Mouse (Mus musculus) MEL (cell line): ENCODE measurements around the gene Lmbrd1. TPM values are rescaled to one million over a fixed set of nuclear protein-coding genes. Genes with fewer than 3 reads are reported as not detected.

Source experiments
- DNase-seq: peaks from one replicate; pipeline ENCODE4 v3.0.0; 2011; ENCODE audit warnings: low read depth, low spot score
- H3K27ac ChIP-seq: 2 replicates; pipeline ENCODE4 v1.5.1; 2012; ENCODE audit warnings: low read depth, mild to moderate bottlenecking, control low read depth, low read length, moderate library complexity; ENCODE audit not compliant: control insufficient read depth
- H3K27me3 ChIP-seq, 2 experiments: fragments of 150-350 bp in 1 of 2; sonication (generic) in 1 of 2; 2 replicates each; pipeline ENCODE4 v1.6.1; 2012; ENCODE audit warnings: low read length in 2 of 2, mild to moderate bottlenecking in 2 of 2, improper control_type of control experiment in 1 of 2, moderate library complexity in 1 of 2; ENCODE audit not compliant: insufficient read depth in 2 of 2, control insufficient read depth in 1 of 2
- H3K36me3 ChIP-seq, 2 experiments: 2 replicates each; pipeline ENCODE4 v1.6.1; 2012 to 2014; ENCODE audit warnings: low read length in 2 of 2, improper control_type of control experiment in 1 of 2, inconsistent platforms in 1 of 2, mild to moderate bottlenecking in 1 of 2; ENCODE audit not compliant: insufficient read depth in 2 of 2, control insufficient read depth in 1 of 2
- H3K4me1 ChIP-seq, 2 experiments: fragments of 150-350 bp in 1 of 2; sonication (generic) in 1 of 2; 2 replicates each; pipeline ENCODE4 v1.6.1; 2012; ENCODE audit warnings: low read length in 2 of 2, improper control_type of control experiment in 1 of 2, mild to moderate bottlenecking in 1 of 2; ENCODE audit not compliant: insufficient read depth in 2 of 2, control insufficient read depth in 1 of 2
- H3K4me3 ChIP-seq, 2 experiments: fragments of 150-350 bp in 1 of 2; sonication (generic) in 1 of 2; 2 replicates each; pipeline ENCODE4 v1.5.1; 2012; ENCODE audit warnings: low read depth in 2 of 2, low read length in 2 of 2, mild to moderate bottlenecking in 2 of 2, moderate library complexity in 2 of 2, control low read depth in 1 of 2, improper control_type of control experiment in 1 of 2; ENCODE audit not compliant: control insufficient read depth in 1 of 2, insufficient read depth in 1 of 2
- H3K79me2 ChIP-seq: 2 replicates; pipeline ENCODE4 v1.6.1; 2012; ENCODE audit warnings: mild to moderate bottlenecking, low read length, moderate library complexity; ENCODE audit not compliant: control insufficient read depth, poor library complexity, insufficient read depth
- H3K9ac ChIP-seq: 2 replicates; pipeline ENCODE4 v1.6.1; 2012; ENCODE audit warnings: low read depth, mild to moderate bottlenecking, control low read depth, low read length, moderate library complexity; ENCODE audit not compliant: control insufficient read depth, poor library complexity, severe bottlenecking
- H3K9me3 ChIP-seq: fragments of 150-350 bp; sonication (generic); replicated peaks from 2 replicates; pipeline ENCODE4 v1.6.1; 2012; ENCODE audit warnings: mild to moderate bottlenecking, low read length, improper control_type of control experiment, moderate library complexity; ENCODE audit not compliant: insufficient read depth
- CTCF ChIP-seq, 3 experiments: IDR thresholded peaks in 2 of 3; conservative IDR thresholded peaks in 1 of 3; 2 replicates each; pipeline ENCODE4 v1.5.1; 2011 to 2012; ENCODE audit warnings: low read length in 3 of 3, low read depth in 2 of 3, mild to moderate bottlenecking in 2 of 3, improper control_type of control experiment in 1 of 3, inconsistent platforms in 1 of 3, mixed read lengths in 1 of 3, moderate library complexity in 1 of 3; ENCODE audit not compliant: control insufficient read depth in 1 of 3, insufficient read depth in 1 of 3, poor library complexity in 1 of 3, severe bottlenecking in 1 of 3
- E2F4 ChIP-seq: IDR thresholded peaks from 2 replicates; pipeline ENCODE4 v1.6.1; 2011; ENCODE audit warnings: low read depth, low read length, improper control_type of control experiment, borderline replicate concordance
- GATA1 ChIP-seq: IDR thresholded peaks from 2 replicates; pipeline ENCODE4 v1.6.1; 2011; ENCODE audit warnings: low read depth, low read length, improper control_type of control experiment
- JUND ChIP-seq: IDR thresholded peaks from 2 replicates; pipeline ENCODE4 v1.6.1; 2011; ENCODE audit warnings: low read depth, mild to moderate bottlenecking, improper control_type of control experiment, low read length
- KAT2A ChIP-seq: conservative IDR thresholded peaks from 2 replicates; pipeline ENCODE4 v1.6.1; 2012; ENCODE audit warnings: low read depth, low read length, improper control_type of control experiment, inconsistent platforms
- MAFK ChIP-seq: IDR thresholded peaks from 2 replicates; pipeline ENCODE4 v1.6.1; 2011; ENCODE audit warnings: low read depth, mild to moderate bottlenecking, low read length, improper control_type of control experiment, borderline replicate concordance
- MAX ChIP-seq: IDR thresholded peaks from 2 replicates; pipeline ENCODE4 v1.6.1; 2011; ENCODE audit warnings: low read length, improper control_type of control experiment
- MAZ ChIP-seq: IDR thresholded peaks from 2 replicates; pipeline ENCODE4 v1.6.1; 2012; ENCODE audit warnings: low read depth, mild to moderate bottlenecking, inconsistent platforms, low read length, improper control_type of control experiment
- MEF2A ChIP-seq: IDR thresholded peaks from 2 replicates; pipeline ENCODE4 v1.6.1; 2014; ENCODE audit warnings: low read depth, mild to moderate bottlenecking, inconsistent platforms, low read length, improper control_type of control experiment; ENCODE audit not compliant: poor library complexity, insufficient replicate concordance, severe bottlenecking; ENCODE audit errors: extremely low read depth
- MYB ChIP-seq: IDR thresholded peaks from 2 replicates; pipeline ENCODE4 v1.6.1; 2011; ENCODE audit warnings: mild to moderate bottlenecking, low read depth, low read length, improper control_type of control experiment
- MYC ChIP-seq: IDR thresholded peaks from 2 replicates; pipeline ENCODE4 v1.6.1; 2011; ENCODE audit warnings: low read depth, mild to moderate bottlenecking, low read length, improper control_type of control experiment, moderate library complexity
- POLR2AphosphoS2 ChIP-seq: IDR thresholded peaks from 2 replicates; pipeline ENCODE4 v1.6.1; 2011; ENCODE audit warnings: low read length, improper control_type of control experiment
- POLR2AphosphoS5 ChIP-seq: IDR thresholded peaks from 2 replicates; pipeline ENCODE4 v1.6.1; 2012; ENCODE audit warnings: low read depth, borderline replicate concordance, mild to moderate bottlenecking, inconsistent platforms, low read length, moderate library complexity, mixed read lengths
- SIN3A ChIP-seq: IDR thresholded peaks from 2 replicates; pipeline ENCODE4 v1.6.1; 2012; ENCODE audit warnings: low read length, improper control_type of control experiment, inconsistent platforms
- SMC3 ChIP-seq: IDR thresholded peaks from 2 replicates; pipeline ENCODE4 v1.6.1; 2011; ENCODE audit warnings: low read depth, low read length, improper control_type of control experiment
- TCF12 ChIP-seq: IDR thresholded peaks from 2 replicates; pipeline ENCODE4 v1.6.1; 2014; ENCODE audit warnings: low read depth, mild to moderate bottlenecking, inconsistent platforms, low read length, improper control_type of control experiment, moderate library complexity
- UBTF ChIP-seq: IDR thresholded peaks from 2 replicates; pipeline ENCODE4 v1.6.1; 2012; ENCODE audit warnings: low read depth, mild to moderate bottlenecking, inconsistent platforms, low read length, improper control_type of control experiment, moderate library complexity, borderline replicate concordance; ENCODE audit not compliant: insufficient read depth
- ZC3H11A ChIP-seq: IDR thresholded peaks from 2 replicates; pipeline ENCODE4 v1.6.1; 2012; ENCODE audit warnings: low read depth, mild to moderate bottlenecking, inconsistent platforms, low read length, improper control_type of control experiment
- ZMIZ1 ChIP-seq: IDR thresholded peaks from 2 replicates; pipeline ENCODE4 v1.6.1; 2012; ENCODE audit warnings: low read depth, mild to moderate bottlenecking, inconsistent platforms, low read length, improper control_type of control experiment, moderate library complexity
- polyA plus RNA-seq, 2 experiments: library from polyadenylated mRNA; stranded (reverse) in 1 of 2; unstranded in 1 of 2; fragments of >175 nt in 1 of 2; fragments of >200 nt in 1 of 2; gene quantifications; 2 replicates each; pipeline versions ENCODE4 v1.2.1 to v1.2.4; 2012; ENCODE audit warnings: low replicate concordance in 2 of 2, low read depth in 1 of 2; ENCODE audit not compliant: insufficient read length in 2 of 2, insufficient read depth in 1 of 2, missing spikeins in 1 of 2
- total RNA-seq: library from RNA; depleted of rRNA; stranded (reverse); fragments of 300-350 nt; gene quantifications from 2 replicates; pipeline ENCODE4 v1.2.3, GENCODE M21; 2012

The Lmbrd1 gene
- total and polyA plus RNA-seq, 3 experiments: 17.3 to 24.0 TPM; not detected in 1

DNA sequence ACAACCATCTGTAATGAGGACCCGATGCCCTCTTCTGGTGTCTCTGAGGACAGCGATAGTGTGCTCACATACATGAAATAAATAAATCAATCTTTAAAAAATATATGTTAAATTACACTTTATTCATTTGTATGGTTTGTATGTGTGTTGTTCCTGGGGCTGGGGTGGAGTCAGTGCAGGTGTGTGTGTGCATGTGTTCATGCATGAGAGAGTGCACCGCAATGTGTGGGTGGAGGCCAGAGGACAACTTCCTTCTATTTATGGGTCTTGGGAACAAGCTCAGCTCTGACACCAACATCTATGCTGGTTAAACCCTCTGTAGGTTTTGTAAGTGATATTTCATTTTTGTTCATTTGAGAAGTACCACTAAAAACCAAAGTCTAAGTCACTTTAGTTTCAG, 2.6 kb downstream of the Lmbrd1 start:
- Histone ChIP-seq H3K9ac (no peak overlapping the region), H3K4me1 (peaks cover 0 to 5% of the 10 kb centered on the region in 2 experiments; a peak in 3 of 4 replicates), H3K9me3 (no peaks in the 10 kb centered on the region), H3K36me3 (peaks cover 0 to 11% of the 10 kb centered on the region in 2 experiments; a peak in 2 of 4 replicates), H3K4me3 (no peak overlapping the region), H3K79me2 (peaks cover 15% of the 10 kb centered on the region), H3K27ac (no peak overlapping the region), H3K27me3 (no peaks in the 10 kb centered on the region)
- TF ChIP-seq GATA1 (no peak), CTCF (IDR thresholded peaks at IDR 0.05 in 2 of 3, conservative IDR thresholded peaks at IDR 0.05 in 1 of 3; ENCODE audit: control insufficient read depth in 1 of 3, insufficient read depth in 1 of 3, low read depth in 2 of 3, low read length in 3 of 3, poor library complexity in 1 of 3, severe bottlenecking in 1 of 3) (peak in 1 of 3 experiments; percentile 9; a peak in 1 of 6 replicates)
- peak; percentile 20 for DNase-seq

DNA sequence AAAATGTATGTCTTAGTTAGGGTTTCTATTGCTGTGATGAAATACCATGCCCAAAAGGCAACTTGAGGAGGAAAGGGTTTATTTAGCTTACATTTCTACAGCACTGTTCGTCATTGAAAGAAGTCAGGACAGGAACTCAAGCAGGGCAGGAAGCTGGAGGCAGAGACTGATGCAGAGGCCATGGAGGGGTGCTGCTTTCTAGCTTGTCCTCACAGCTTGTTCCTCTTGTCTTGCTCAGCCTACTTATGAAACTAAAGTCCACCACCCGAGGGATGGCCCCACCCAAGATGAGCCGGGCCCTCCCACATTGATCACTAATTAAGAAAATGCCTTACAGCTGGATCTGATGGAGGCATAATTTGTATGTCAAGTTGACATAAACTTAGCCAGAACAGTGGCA, 3.5 kb downstream of the Lmbrd1 start:
- peaks cover 0 to 5% of the 10 kb centered on the region in 2 experiments; a peak in 3 of 4 replicates for H3K4me1 ChIP-seq
- TF ChIP-seq ZC3H11A: no peak
- no peak for TF ChIP-seq KAT2A
- no peak overlapping the region for H3K4me3 ChIP-seq
- H3K27ac ChIP-seq: no peak overlapping the region
- no peaks in the 10 kb centered on the region for H3K9me3 ChIP-seq
- no peak for DNase-seq
- peaks cover 0 to 11% of the 10 kb centered on the region in 2 experiments; a peak in 2 of 4 replicates for H3K36me3 ChIP-seq
- no peak overlapping the region for H3K9ac ChIP-seq
- H3K79me2 ChIP-seq: peaks cover 15% of the 10 kb centered on the region
- H3K27me3 ChIP-seq: no peaks in the 10 kb centered on the region

DNA sequence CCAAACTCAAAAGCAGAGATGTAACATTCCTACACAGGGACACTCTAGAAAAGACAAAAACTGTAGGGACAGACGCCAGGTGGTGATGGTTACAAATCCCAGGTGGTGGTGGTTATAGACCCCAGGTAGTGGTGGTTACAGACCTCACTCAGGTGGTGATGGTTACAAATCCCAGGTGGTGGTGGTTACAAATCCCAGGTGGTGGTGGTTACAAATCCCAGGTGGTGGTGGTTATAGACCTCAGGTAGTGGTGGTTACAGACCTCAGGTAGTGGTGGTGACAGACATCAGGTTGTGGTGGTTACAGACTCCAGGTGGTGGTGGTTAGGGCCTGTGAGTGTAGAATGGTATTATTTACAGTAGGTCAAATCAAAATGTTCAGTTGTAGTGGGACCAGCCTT, 5.5 kb downstream of the Lmbrd1 start:
- no peak for TF ChIP-seq ZMIZ1
- TF ChIP-seq MYC: no peak
- no peak for TF ChIP-seq MAX
- TF ChIP-seq POLR2AphosphoS2: no peak
- TF ChIP-seq MAFK: no peak
- TF ChIP-seq UBTF: no peak
- TF ChIP-seq SIN3A: no peak
- TF ChIP-seq TCF12: no peak
- TF ChIP-seq POLR2AphosphoS5: no peak
- TF ChIP-seq SMC3: no peak
- TF ChIP-seq MEF2A: no peak
- no peak for TF ChIP-seq JUND
- TF ChIP-seq E2F4: no peak
- no peak for TF ChIP-seq MAZ
- TF ChIP-seq KAT2A: no peak
- no peak for TF ChIP-seq MYB
- H3K9ac ChIP-seq: no peak overlapping the region
- H3K27ac ChIP-seq: no peak overlapping the region
- no peaks in the 10 kb centered on the region for H3K9me3 ChIP-seq
- peak; percentile 40 for DNase-seq
- no peak overlapping the region for H3K4me3 ChIP-seq
- H3K79me2 ChIP-seq: peaks cover 12% of the 10 kb centered on the region; the same call in 1 of the 2 replicates
- H3K36me3 ChIP-seq: peaks cover 0 to 11% of the 10 kb centered on the region in 2 experiments; a peak in 3 of 4 replicates
- no peaks in the 10 kb centered on the region for H3K27me3 ChIP-seq
- peaks cover 0 to 5% of the 10 kb centered on the region in 2 experiments; a peak in 3 of 4 replicates for H3K4me1 ChIP-seq
